Mouse (Mus musculus): ENCODE measurements at regions not wholly inside any gene's neighbourhood (a gene's known extent, or its start where the extent isn't known, plus 50 kb on each side); places are given as distances from the start of the nearest gene placed in this dataset.

DNA sequence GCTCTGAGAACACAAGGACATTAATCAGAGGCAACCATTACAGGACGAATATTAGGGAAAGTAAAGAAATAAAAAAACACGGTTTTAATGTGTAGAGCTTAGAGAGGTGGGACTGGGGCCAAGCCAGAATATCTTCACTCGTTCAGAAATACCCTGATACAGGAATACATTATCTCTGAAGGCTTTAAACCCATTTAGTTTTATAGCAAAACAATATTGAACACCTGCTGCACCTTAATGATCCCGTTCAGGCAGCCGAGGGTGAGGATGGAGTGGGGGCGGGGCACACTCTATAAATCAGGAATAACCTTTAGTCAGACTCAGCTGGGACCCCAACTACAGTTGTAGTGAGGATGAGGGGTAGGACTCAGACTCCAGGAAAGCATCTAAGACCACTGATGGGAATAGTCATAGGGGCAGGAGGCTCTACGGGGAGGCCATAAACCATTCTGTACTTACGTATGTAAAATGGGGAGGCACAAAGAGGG, 508.0 kb upstream of the Adam5 start:
- no peak for TF ChIP-seq CTCF (IDR thresholded peaks at IDR 0.05; ENCODE audit: insufficient read depth, low read length)
- no peak for TF ChIP-seq POLR2A (IDR thresholded peaks at IDR 0.05; ENCODE audit: borderline replicate concordance, extremely low read depth, low read depth, low read length)

All from lung, adult 2 months (tissue).